Mouse (Mus musculus) MEL (cell line): ENCODE results near the gene Sult4a1. TPM values are rescaled to one million over a fixed set of nuclear protein-coding genes. Genes with fewer than 3 reads are reported as not detected.

ENCODE experiments used
- DNase-seq: peaks from one replicate; pipeline ENCODE4 v3.0.0; 2011; ENCODE audit warnings: low read depth, low spot score
- H3K27ac ChIP-seq: 2 replicates; pipeline ENCODE4 v1.5.1; 2012; ENCODE audit warnings: low read depth, mild to moderate bottlenecking, control low read depth, low read length, moderate library complexity; ENCODE audit not compliant: control insufficient read depth
- H3K27me3 ChIP-seq, 2 experiments: fragments of 150-350 bp in 1 of 2; sonication (generic) in 1 of 2; 2 replicates each; pipeline ENCODE4 v1.6.1; 2012; ENCODE audit warnings: low read length in 2 of 2, mild to moderate bottlenecking in 2 of 2, improper control_type of control experiment in 1 of 2, moderate library complexity in 1 of 2; ENCODE audit not compliant: insufficient read depth in 2 of 2, control insufficient read depth in 1 of 2
- H3K36me3 ChIP-seq, 2 experiments: 2 replicates each; pipeline ENCODE4 v1.6.1; 2012 to 2014; ENCODE audit warnings: low read length in 2 of 2, improper control_type of control experiment in 1 of 2, inconsistent platforms in 1 of 2, mild to moderate bottlenecking in 1 of 2; ENCODE audit not compliant: insufficient read depth in 2 of 2, control insufficient read depth in 1 of 2
- H3K4me1 ChIP-seq, 2 experiments: fragments of 150-350 bp in 1 of 2; sonication (generic) in 1 of 2; 2 replicates each; pipeline ENCODE4 v1.6.1; 2012; ENCODE audit warnings: low read length in 2 of 2, improper control_type of control experiment in 1 of 2, mild to moderate bottlenecking in 1 of 2; ENCODE audit not compliant: insufficient read depth in 2 of 2, control insufficient read depth in 1 of 2
- H3K4me3 ChIP-seq, 2 experiments: fragments of 150-350 bp in 1 of 2; sonication (generic) in 1 of 2; 2 replicates each; pipeline ENCODE4 v1.5.1; 2012; ENCODE audit warnings: low read depth in 2 of 2, low read length in 2 of 2, mild to moderate bottlenecking in 2 of 2, moderate library complexity in 2 of 2, control low read depth in 1 of 2, improper control_type of control experiment in 1 of 2; ENCODE audit not compliant: control insufficient read depth in 1 of 2, insufficient read depth in 1 of 2
- H3K79me2 ChIP-seq: 2 replicates; pipeline ENCODE4 v1.6.1; 2012; ENCODE audit warnings: mild to moderate bottlenecking, low read length, moderate library complexity; ENCODE audit not compliant: control insufficient read depth, poor library complexity, insufficient read depth
- H3K9ac ChIP-seq: 2 replicates; pipeline ENCODE4 v1.6.1; 2012; ENCODE audit warnings: low read depth, mild to moderate bottlenecking, control low read depth, low read length, moderate library complexity; ENCODE audit not compliant: control insufficient read depth, poor library complexity, severe bottlenecking
- H3K9me3 ChIP-seq: fragments of 150-350 bp; sonication (generic); replicated peaks from 2 replicates; pipeline ENCODE4 v1.6.1; 2012; ENCODE audit warnings: mild to moderate bottlenecking, low read length, improper control_type of control experiment, moderate library complexity; ENCODE audit not compliant: insufficient read depth
- BHLHE40 ChIP-seq: IDR thresholded peaks from 2 replicates; pipeline ENCODE4 v1.6.1; 2012; ENCODE audit warnings: low read depth, mild to moderate bottlenecking, inconsistent platforms, low read length, improper control_type of control experiment, borderline replicate concordance
- CHD1 ChIP-seq: IDR thresholded peaks from 2 replicates; pipeline ENCODE4 v1.6.1; 2012; ENCODE audit warnings: low read depth, mild to moderate bottlenecking, inconsistent platforms, low read length, improper control_type of control experiment
- CHD2 ChIP-seq: IDR thresholded peaks from 2 replicates; pipeline ENCODE4 v1.6.1; 2011; ENCODE audit warnings: low read length, improper control_type of control experiment
- CTCF ChIP-seq, 3 experiments: IDR thresholded peaks in 2 of 3; conservative IDR thresholded peaks in 1 of 3; 2 replicates each; pipeline ENCODE4 v1.5.1; 2011 to 2012; ENCODE audit warnings: low read length in 3 of 3, low read depth in 2 of 3, mild to moderate bottlenecking in 2 of 3, improper control_type of control experiment in 1 of 3, inconsistent platforms in 1 of 3, mixed read lengths in 1 of 3, moderate library complexity in 1 of 3; ENCODE audit not compliant: control insufficient read depth in 1 of 3, insufficient read depth in 1 of 3, poor library complexity in 1 of 3, severe bottlenecking in 1 of 3
- E2F4 ChIP-seq: IDR thresholded peaks from 2 replicates; pipeline ENCODE4 v1.6.1; 2011; ENCODE audit warnings: low read depth, low read length, improper control_type of control experiment, borderline replicate concordance
- ELF1 ChIP-seq: IDR thresholded peaks from 2 replicates; pipeline ENCODE4 v1.6.1; 2014; ENCODE audit warnings: low read depth, mild to moderate bottlenecking, inconsistent platforms, low read length, improper control_type of control experiment, moderate library complexity
- EP300 ChIP-seq, 2 experiments: IDR thresholded peaks; 2 replicates each; pipeline ENCODE4 v1.6.1; 2011; ENCODE audit warnings: improper control_type of control experiment in 2 of 2, low read length in 2 of 2, low read depth in 1 of 2, mild to moderate bottlenecking in 1 of 2
- ETS1 ChIP-seq: IDR thresholded peaks from 2 replicates; pipeline ENCODE4 v1.6.1; 2012; ENCODE audit warnings: low read depth, mild to moderate bottlenecking, inconsistent platforms, low read length, improper control_type of control experiment, moderate library complexity
- GABPA ChIP-seq: IDR thresholded peaks from 2 replicates; pipeline ENCODE4 v1.6.1; 2012; ENCODE audit warnings: low read depth, mild to moderate bottlenecking, inconsistent platforms, low read length, improper control_type of control experiment, moderate library complexity
- HCFC1 ChIP-seq: IDR thresholded peaks from 2 replicates; pipeline ENCODE4 v1.6.1; 2012; ENCODE audit warnings: low read depth, mild to moderate bottlenecking, inconsistent platforms, low read length, improper control_type of control experiment, moderate library complexity
- JUND ChIP-seq: IDR thresholded peaks from 2 replicates; pipeline ENCODE4 v1.6.1; 2011; ENCODE audit warnings: low read depth, mild to moderate bottlenecking, improper control_type of control experiment, low read length
- KAT2A ChIP-seq: conservative IDR thresholded peaks from 2 replicates; pipeline ENCODE4 v1.6.1; 2012; ENCODE audit warnings: low read depth, low read length, improper control_type of control experiment, inconsistent platforms
- MAFK ChIP-seq: IDR thresholded peaks from 2 replicates; pipeline ENCODE4 v1.6.1; 2011; ENCODE audit warnings: low read depth, mild to moderate bottlenecking, low read length, improper control_type of control experiment, borderline replicate concordance
- MAX ChIP-seq: IDR thresholded peaks from 2 replicates; pipeline ENCODE4 v1.6.1; 2011; ENCODE audit warnings: low read length, improper control_type of control experiment
- MAZ ChIP-seq: IDR thresholded peaks from 2 replicates; pipeline ENCODE4 v1.6.1; 2012; ENCODE audit warnings: low read depth, mild to moderate bottlenecking, inconsistent platforms, low read length, improper control_type of control experiment
- MXI1 ChIP-seq: IDR thresholded peaks from 2 replicates; pipeline ENCODE4 v1.6.1; 2011; ENCODE audit warnings: mild to moderate bottlenecking, low read depth, low read length, improper control_type of control experiment
- MYC ChIP-seq: IDR thresholded peaks from 2 replicates; pipeline ENCODE4 v1.6.1; 2011; ENCODE audit warnings: low read depth, mild to moderate bottlenecking, low read length, improper control_type of control experiment, moderate library complexity
- NRF1 ChIP-seq: IDR thresholded peaks from 2 replicates; pipeline ENCODE4 v1.6.1; 2014; ENCODE audit warnings: low read depth, mild to moderate bottlenecking, inconsistent platforms, low read length, improper control_type of control experiment, moderate library complexity; ENCODE audit not compliant: poor library complexity, insufficient read depth, severe bottlenecking
- POLR2AphosphoS2 ChIP-seq: IDR thresholded peaks from 2 replicates; pipeline ENCODE4 v1.6.1; 2011; ENCODE audit warnings: low read length, improper control_type of control experiment
- POLR2AphosphoS5 ChIP-seq: IDR thresholded peaks from 2 replicates; pipeline ENCODE4 v1.6.1; 2012; ENCODE audit warnings: low read depth, borderline replicate concordance, mild to moderate bottlenecking, inconsistent platforms, low read length, moderate library complexity, mixed read lengths
- RAD21 ChIP-seq: IDR thresholded peaks from 2 replicates; pipeline ENCODE4 v1.6.1; 2011; ENCODE audit warnings: mild to moderate bottlenecking, low read depth, low read length, improper control_type of control experiment
- RCOR1 ChIP-seq: IDR thresholded peaks from 2 replicates; pipeline ENCODE4 v1.6.1; 2012; ENCODE audit warnings: low read depth, mild to moderate bottlenecking, inconsistent platforms, low read length, improper control_type of control experiment
- TCF12 ChIP-seq: IDR thresholded peaks from 2 replicates; pipeline ENCODE4 v1.6.1; 2014; ENCODE audit warnings: low read depth, mild to moderate bottlenecking, inconsistent platforms, low read length, improper control_type of control experiment, moderate library complexity
- UBTF ChIP-seq: IDR thresholded peaks from 2 replicates; pipeline ENCODE4 v1.6.1; 2012; ENCODE audit warnings: low read depth, mild to moderate bottlenecking, inconsistent platforms, low read length, improper control_type of control experiment, moderate library complexity, borderline replicate concordance; ENCODE audit not compliant: insufficient read depth
- USF1 ChIP-seq: IDR thresholded peaks from 2 replicates; pipeline ENCODE4 v1.6.1; 2014; ENCODE audit warnings: low read depth, mild to moderate bottlenecking, inconsistent platforms, low read length, improper control_type of control experiment, moderate library complexity
- ZKSCAN1 ChIP-seq: IDR thresholded peaks from 2 replicates; pipeline ENCODE4 v1.6.1; 2012; ENCODE audit warnings: low read depth, mild to moderate bottlenecking, inconsistent platforms, low read length, improper control_type of control experiment, moderate library complexity
- ZMIZ1 ChIP-seq: IDR thresholded peaks from 2 replicates; pipeline ENCODE4 v1.6.1; 2012; ENCODE audit warnings: low read depth, mild to moderate bottlenecking, inconsistent platforms, low read length, improper control_type of control experiment, moderate library complexity
- polyA plus RNA-seq, 2 experiments: library from polyadenylated mRNA; stranded (reverse) in 1 of 2; unstranded in 1 of 2; fragments of >175 nt in 1 of 2; fragments of >200 nt in 1 of 2; gene quantifications; 2 replicates each; pipeline versions ENCODE4 v1.2.1 to v1.2.4; 2012; ENCODE audit warnings: low replicate concordance in 2 of 2, low read depth in 1 of 2; ENCODE audit not compliant: insufficient read length in 2 of 2, insufficient read depth in 1 of 2, missing spikeins in 1 of 2
- total RNA-seq: library from RNA; depleted of rRNA; stranded (reverse); fragments of 300-350 nt; gene quantifications from 2 replicates; pipeline ENCODE4 v1.2.3, GENCODE M21; 2012; rRNA removed

Gene Sult4a1
- total RNA-seq (not detected in 2 replicates), polyA plus RNA-seq (not detected)

DNA sequence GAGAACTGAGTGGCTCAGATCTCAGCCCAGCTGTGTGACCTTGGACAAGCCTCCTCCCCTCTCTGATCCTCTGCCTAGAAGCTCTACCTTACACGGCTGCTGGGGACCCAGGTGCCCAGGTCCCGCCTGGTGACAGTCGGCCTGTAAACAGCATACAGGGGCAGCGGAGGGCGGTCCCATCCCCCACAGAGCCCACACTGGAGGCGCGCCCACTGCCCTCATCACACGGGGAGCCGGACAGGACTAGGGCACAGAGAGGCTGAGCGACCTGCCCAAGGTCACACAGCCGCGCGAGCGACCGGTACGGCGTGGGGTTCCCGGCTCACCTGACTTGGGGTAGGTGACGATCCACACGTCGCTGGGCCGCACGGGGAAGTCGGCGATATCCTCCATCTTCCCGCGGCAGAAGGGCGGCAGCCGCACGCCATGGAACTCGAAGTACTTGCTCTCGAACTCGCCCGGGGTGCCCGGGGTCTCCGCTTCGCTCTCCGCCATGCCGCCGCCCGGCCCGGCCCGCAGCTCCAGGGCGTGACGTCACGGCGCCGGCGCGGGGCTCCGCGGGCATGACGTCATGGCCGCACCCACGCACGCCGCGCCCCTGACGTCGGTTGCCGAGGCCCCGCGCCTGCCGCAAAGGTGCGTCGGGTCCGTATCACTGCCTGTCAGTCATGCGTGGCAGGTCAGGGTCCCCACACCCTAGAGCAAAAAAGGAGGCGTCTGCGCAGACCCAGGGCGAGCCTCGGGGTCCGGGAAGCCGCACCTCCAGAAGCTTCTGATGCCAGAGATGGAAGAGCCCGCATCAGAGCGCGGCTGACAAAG lies at the start of gene Sult4a1:
TSS of gene Sult4a1 (minus strand) at position 650 of the 819 bp plus-strand sequence.
- Histone ChIP-seq H3K27me3 (no peaks in the 10 kb centered on the region), H3K9ac (no peak within 1 kb of the TSS), H3K9me3 (no peaks in the 10 kb centered on the region), H3K27ac (no peak within 1 kb of the TSS), H3K79me2 (no peaks in the 10 kb centered on the region), H3K4me3 (no peak within 1 kb of the TSS), H3K36me3 (no peaks in the 10 kb centered on the region), H3K4me1 (no peaks in the 10 kb centered on the region)
- TF ChIP-seq JUND (no peak), POLR2AphosphoS5 (no peak), HCFC1 (no peak), RCOR1 (no peak), ZMIZ1 (no peak), EP300 (IDR thresholded peaks at IDR 0.05; ENCODE audit: low read depth in 1 of 2, low read length in 2 of 2) (no peak), CTCF (IDR thresholded peaks at IDR 0.05 in 2 of 3, conservative IDR thresholded peaks at IDR 0.05 in 1 of 3; ENCODE audit: control insufficient read depth in 1 of 3, insufficient read depth in 1 of 3, low read depth in 2 of 3, low read length in 3 of 3, poor library complexity in 1 of 3, severe bottlenecking in 1 of 3) (no peak), POLR2AphosphoS2 (no peak), CHD2 (no peak), GABPA (no peak), ETS1 (no peak), E2F4 (no peak), ELF1 (no peak), MYC (no peak)
- TF ChIP-seq, all 39 proteins: peak for 0
- DNase-seq = no peak

- no peaks in the 10 kb centered on the region for H3K36me3 ChIP-seq
- H3K27me3 ChIP-seq = no peaks in the 10 kb centered on the region
- no peak overlapping the region for H3K9ac ChIP-seq
Observed at GRCm38 (mm10) chr15:84140929-84141328, 35.4 kb upstream of the Sult4a1 start.

More at GRCm38 (mm10) chr15:84140929-84141328, 35.4 kb upstream of the Sult4a1 start:
- no peaks in the 10 kb centered on the region for H3K4me1 ChIP-seq
- no peak overlapping the region for H3K4me3 ChIP-seq
- no peaks in the 10 kb centered on the region for H3K79me2 ChIP-seq
- H3K27ac ChIP-seq = no peak overlapping the region
- no peaks in the 10 kb centered on the region for H3K9me3 ChIP-seq
- no peak for TF ChIP-seq E2F4
- no peak for TF ChIP-seq ZKSCAN1
- no peak for TF ChIP-seq CHD2
- TF ChIP-seq BHLHE40 = no peak
- no peak for TF ChIP-seq USF1
- no peak for TF ChIP-seq ETS1
- TF ChIP-seq MXI1 = no peak
- TF ChIP-seq MAFK = no peak
- TF ChIP-seq EP300 (IDR thresholded peaks at IDR 0.05; ENCODE audit: low read depth in 1 of 2, low read length in 2 of 2) = no peak
- TF ChIP-seq TCF12 = no peak
- no peak for TF ChIP-seq CTCF (IDR thresholded peaks at IDR 0.05 in 2 of 3, conservative IDR thresholded peaks at IDR 0.05 in 1 of 3; ENCODE audit: control insufficient read depth in 1 of 3, insufficient read depth in 1 of 3, low read depth in 2 of 3, low read length in 3 of 3, poor library complexity in 1 of 3, severe bottlenecking in 1 of 3)
- TF ChIP-seq MAZ = no peak
- no peak for TF ChIP-seq CHD1
- no peak for TF ChIP-seq NRF1
- no peak for TF ChIP-seq UBTF
- TF ChIP-seq RAD21 = no peak
- no peak for TF ChIP-seq MAX
- no peak for TF ChIP-seq KAT2A
- no peak for TF ChIP-seq HCFC1
- TF ChIP-seq POLR2AphosphoS2 = no peak
- DNase-seq = no peak
